Mouse (Mus musculus): Measurements from ENCODE around the gene Cds1. TPM values are rescaled to one million over a fixed set of nuclear protein-coding genes. Genes with fewer than 3 reads are reported as not detected.

Gene Cds1
- polyA plus RNA-seq, 1 experiment from 2014 or later = 2.2 TPM

DNA sequence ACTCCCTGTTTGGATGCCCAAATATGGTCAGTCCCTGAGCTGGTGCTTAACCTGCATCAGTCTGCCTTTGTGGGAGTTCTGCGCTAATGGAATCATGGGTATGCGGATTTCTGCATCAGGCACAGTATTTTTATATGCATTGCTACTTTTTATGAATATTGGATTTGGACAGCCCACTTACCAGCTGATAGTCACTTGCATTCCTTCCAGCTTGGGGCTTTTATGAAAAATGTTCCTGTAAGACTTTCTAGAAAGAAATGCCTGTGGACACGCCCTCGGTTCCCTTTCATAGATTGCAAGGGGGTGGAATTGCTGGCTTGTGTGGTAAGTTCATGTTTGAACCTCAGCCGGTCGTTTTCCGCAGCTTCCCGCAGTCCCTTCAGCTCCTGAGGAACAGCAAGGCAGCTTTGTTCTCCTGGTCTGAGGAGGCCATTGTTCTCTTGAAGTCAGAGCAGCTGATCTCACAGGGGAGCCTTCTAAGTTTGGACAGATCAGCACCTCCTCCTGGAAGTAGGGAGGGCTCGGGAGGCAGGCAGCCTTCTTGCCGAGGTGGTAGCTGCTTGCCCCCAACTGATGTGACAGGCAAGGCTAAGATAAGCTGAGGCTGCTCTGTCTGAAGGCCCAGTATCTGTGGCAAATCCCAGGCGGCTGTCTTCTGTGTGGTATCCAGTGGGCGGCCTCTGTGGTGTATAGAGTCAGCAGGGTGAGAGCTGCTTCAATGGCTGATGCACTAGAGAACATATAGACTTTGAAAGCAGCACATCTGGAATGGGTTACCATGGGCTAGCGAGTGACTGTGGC is 60.4 kb downstream of the Cds1 start:
- Histone ChIP-seq H3K4me2 (no peak overlapping the region), H3K9me3 (ENCODE audit: low read depth, low read length) (no peaks in the 10 kb centered on the region), H3K4me3 (ENCODE audit: low read depth, low read length) (no peak overlapping the region), H3K36me3 (ENCODE audit: insufficient read depth) (no peaks in the 10 kb centered on the region), H3K27ac (ENCODE audit: low read depth) (no peak overlapping the region), H3K27me3 (ENCODE audit: insufficient read depth, low read length) (no peaks in the 10 kb centered on the region), H3K4me1 (ENCODE audit: insufficient read depth) (no peaks in the 10 kb centered on the region), H3K9ac (no peak overlapping the region)
- no peak for TF ChIP-seq CTCF (IDR thresholded peaks at IDR 0.05; ENCODE audit: low read depth)
- DNase-seq (peak; percentile 35), ATAC-seq (ENCODE audit: insufficient read depth) (no peak)
- 28% methylated on average over 13 of the region's 13 CpGs for WGBS

DNA sequence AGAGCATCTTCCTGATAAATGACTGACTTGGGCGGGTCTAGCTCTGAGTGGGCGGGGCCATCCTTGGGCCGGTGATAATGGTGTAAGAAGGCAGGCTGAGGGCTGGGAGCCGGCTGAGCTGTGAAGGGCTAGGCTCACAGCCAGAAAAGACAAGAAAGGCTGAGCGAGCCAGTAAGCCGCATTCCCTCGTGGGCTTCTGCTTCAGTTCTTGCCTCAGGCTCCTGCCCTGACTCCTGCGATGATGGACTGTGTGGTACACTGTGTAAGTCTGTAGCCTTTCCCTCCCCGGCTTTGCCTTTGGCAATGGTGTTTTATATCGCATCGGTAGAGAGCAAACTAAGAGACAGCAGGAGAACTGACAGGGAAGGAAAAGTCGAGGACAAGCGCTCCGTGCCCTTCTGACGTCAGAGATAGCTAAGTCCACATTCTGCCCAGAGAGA is 61.6 kb downstream of the Cds1 start:
- Histone ChIP-seq H3K9ac (no peak overlapping the region), H3K9me3 (ENCODE audit: low read depth, low read length) (no peaks in the 10 kb centered on the region), H3K4me1 (ENCODE audit: insufficient read depth) (no peaks in the 10 kb centered on the region), H3K4me3 (ENCODE audit: low read depth, low read length) (no peak overlapping the region; the same call in 1 of the 2 replicates), H3K4me2 (peak overlapping the region; percentile 50), H3K27ac (ENCODE audit: low read depth) (no peak overlapping the region), H3K36me3 (ENCODE audit: insufficient read depth) (no peaks in the 10 kb centered on the region), H3K27me3 (ENCODE audit: insufficient read depth, low read length) (no peaks in the 10 kb centered on the region)
- WGBS = 4% methylated on average over 15 of the region's 15 CpGs
- DNase-seq = peak; percentile 85
- peak; percentile 77 for ATAC-seq (ENCODE audit: insufficient read depth)
- no peak for TF ChIP-seq CTCF (IDR thresholded peaks at IDR 0.05; ENCODE audit: low read depth)

DNA sequence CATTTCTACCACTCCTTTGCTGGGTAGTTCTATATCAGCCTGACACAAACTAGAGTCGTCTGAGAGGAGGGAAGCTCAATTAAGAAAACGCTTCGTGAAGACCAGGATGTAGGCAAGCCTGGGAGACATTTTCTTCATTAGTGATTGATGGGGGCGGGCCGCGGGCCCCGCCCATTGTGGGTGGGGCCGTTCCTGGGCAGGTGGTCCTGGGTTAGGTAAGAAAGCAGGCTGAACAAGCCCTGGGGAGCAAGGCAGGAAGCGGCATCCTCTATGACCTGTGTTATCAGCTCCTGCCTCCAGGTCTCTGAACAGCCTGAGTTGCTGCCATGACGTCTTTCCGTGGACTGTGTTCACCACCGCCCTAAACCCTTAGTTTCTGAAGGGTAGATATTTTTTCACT is 62.5 kb downstream of the Cds1 start:
- Histone ChIP-seq H3K27ac (ENCODE audit: low read depth) (no peak overlapping the region), H3K9me3 (ENCODE audit: low read depth, low read length) (no peaks in the 10 kb centered on the region), H3K27me3 (ENCODE audit: insufficient read depth, low read length) (no peaks in the 10 kb centered on the region), H3K36me3 (ENCODE audit: insufficient read depth) (peaks cover 9% of the 10 kb centered on the region; the same call in 1 of the 2 replicates), H3K4me3 (ENCODE audit: low read depth, low read length) (no peak overlapping the region), H3K4me2 (no peak overlapping the region), H3K4me1 (ENCODE audit: insufficient read depth) (no peaks in the 10 kb centered on the region), H3K9ac (no peak overlapping the region)
- DNase-seq (no peak), ATAC-seq (ENCODE audit: insufficient read depth) (no peak)
- WGBS = 37% methylated on average over 12 of the region's 12 CpGs
- TF ChIP-seq CTCF (IDR thresholded peaks at IDR 0.05; ENCODE audit: low read depth) = no peak

DNA sequence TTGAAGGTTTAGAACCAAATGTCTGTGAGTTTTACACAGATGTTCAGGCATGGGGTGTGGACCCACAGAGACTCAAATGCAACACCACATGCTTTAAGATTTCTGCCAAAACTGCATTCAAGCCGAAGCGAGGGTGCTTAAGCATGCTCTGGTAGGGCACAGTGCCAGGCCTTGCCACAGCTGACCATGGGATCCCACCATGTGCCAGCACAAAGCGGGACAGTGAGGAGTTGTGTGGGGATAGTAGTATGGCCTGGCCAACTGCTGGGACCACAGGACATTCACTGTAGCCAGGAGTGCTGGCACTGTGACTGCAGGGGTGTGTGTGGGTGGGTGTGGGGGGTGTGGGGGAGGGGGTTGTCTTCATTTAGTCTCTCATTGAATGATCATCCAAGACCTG is 64.0 kb downstream of the Cds1 start:
- Histone ChIP-seq H3K4me2 (no peak overlapping the region), H3K9ac (no peak overlapping the region), H3K27ac (ENCODE audit: low read depth) (no peak overlapping the region), H3K9me3 (ENCODE audit: low read depth, low read length) (no peaks in the 10 kb centered on the region), H3K36me3 (ENCODE audit: insufficient read depth) (peaks cover 16% of the 10 kb centered on the region; the same call in 1 of the 2 replicates), H3K4me3 (ENCODE audit: low read depth, low read length) (no peak overlapping the region), H3K27me3 (ENCODE audit: insufficient read depth, low read length) (no peaks in the 10 kb centered on the region), H3K4me1 (ENCODE audit: insufficient read depth) (no peaks in the 10 kb centered on the region)
- DNase-seq (no peak), ATAC-seq (ENCODE audit: insufficient read depth) (no peak)
- 81% methylated on average over 3 of the region's 3 CpGs for WGBS
- TF ChIP-seq CTCF (IDR thresholded peaks at IDR 0.05; ENCODE audit: low read depth) = no peak

DNA sequence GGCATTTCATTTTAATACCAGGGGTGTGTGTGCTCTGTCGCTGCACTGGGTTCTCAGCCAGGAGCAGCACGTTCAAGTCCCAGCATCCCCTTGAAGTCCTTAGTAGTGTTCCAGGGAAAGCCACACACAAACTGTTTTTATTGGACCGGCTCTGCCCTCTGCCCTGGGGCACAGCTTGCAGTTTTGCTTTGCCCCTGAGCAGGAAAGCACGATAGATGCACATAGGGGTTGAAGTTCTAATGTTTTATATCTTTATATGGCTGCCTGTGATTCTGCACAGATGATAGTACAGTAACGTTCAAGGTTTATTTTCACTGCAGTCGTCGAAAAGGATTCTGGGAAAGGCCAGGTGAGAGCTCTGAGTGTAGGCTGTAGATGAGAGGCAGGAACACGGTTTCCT is 65.2 kb downstream of the Cds1 start:
- WGBS = 68% methylated on average over 8 of the region's 8 CpGs
- H3K9me3 ChIP-seq (ENCODE audit: low read depth, low read length) = no peaks in the 10 kb centered on the region
- no peak overlapping the region for H3K4me3 ChIP-seq (ENCODE audit: low read depth, low read length)
- no peaks in the 10 kb centered on the region for H3K27me3 ChIP-seq (ENCODE audit: insufficient read depth, low read length)
- ATAC-seq (ENCODE audit: insufficient read depth) (no peak), DNase-seq (no peak)
- H3K9ac ChIP-seq = no peak overlapping the region
- no peak overlapping the region for H3K4me2 ChIP-seq
- peaks cover 24% of the 10 kb centered on the region for H3K36me3 ChIP-seq (ENCODE audit: insufficient read depth)
- no peak for TF ChIP-seq CTCF (IDR thresholded peaks at IDR 0.05; ENCODE audit: low read depth)
- H3K27ac ChIP-seq (ENCODE audit: low read depth) = no peak overlapping the region
- no peaks in the 10 kb centered on the region for H3K4me1 ChIP-seq (ENCODE audit: insufficient read depth)

DNA sequence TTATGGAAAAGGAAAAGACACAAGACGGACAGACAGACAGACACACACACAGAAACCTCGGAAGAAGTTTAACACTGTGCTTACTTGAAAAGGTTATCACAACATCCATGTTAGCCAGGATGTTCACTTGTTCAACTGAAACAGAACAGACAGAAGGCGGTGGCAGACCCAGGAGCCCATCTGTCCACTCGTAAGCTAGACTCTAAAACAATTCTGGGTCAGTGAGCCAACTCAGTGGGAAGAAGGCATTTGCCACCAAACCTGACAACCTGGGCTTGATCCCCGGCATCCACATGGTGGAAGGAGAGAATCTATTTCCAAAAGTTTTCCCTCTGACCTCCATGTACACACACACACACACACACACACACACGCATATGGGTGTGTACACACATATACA is 67.1 kb downstream of the Cds1 start:
- H3K27me3 ChIP-seq (ENCODE audit: insufficient read depth, low read length) = no peaks in the 10 kb centered on the region
- H3K4me3 ChIP-seq (ENCODE audit: low read depth, low read length) = no peak overlapping the region
- no peak for TF ChIP-seq CTCF (IDR thresholded peaks at IDR 0.05; ENCODE audit: low read depth)
- H3K36me3 ChIP-seq (ENCODE audit: insufficient read depth) = peaks cover 42% of the 10 kb centered on the region
- no peak for ATAC-seq (ENCODE audit: insufficient read depth)
- no peak overlapping the region for H3K9ac ChIP-seq
- no peaks in the 10 kb centered on the region for H3K9me3 ChIP-seq (ENCODE audit: low read depth, low read length)
- 89% methylated on average over 6 of the region's 6 CpGs for WGBS
- no peak overlapping the region for H3K27ac ChIP-seq (ENCODE audit: low read depth)
- no peak overlapping the region for H3K4me2 ChIP-seq
- no peaks in the 10 kb centered on the region for H3K4me1 ChIP-seq (ENCODE audit: insufficient read depth)
- no peak for DNase-seq

DNA sequence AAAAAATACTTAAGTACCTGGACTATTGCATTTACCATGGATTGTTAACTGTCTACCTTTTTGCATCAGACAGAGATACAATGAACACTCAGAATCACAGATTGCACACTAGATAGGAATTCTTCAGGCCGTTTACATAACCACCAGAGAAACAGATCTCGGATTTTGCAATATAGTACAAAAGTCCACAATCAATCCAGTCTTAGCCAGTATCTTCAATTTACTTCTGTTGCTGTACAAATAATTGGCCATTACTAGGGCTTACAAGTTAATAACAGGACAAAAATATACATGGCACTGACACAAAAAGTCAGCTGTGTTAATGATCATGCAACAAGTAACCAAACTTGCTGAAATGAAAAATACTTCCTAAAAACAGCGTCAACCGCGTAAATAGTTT is 68.1 kb downstream of the Cds1 start:
- no peaks in the 10 kb centered on the region for H3K9me3 ChIP-seq (ENCODE audit: low read depth, low read length)
- DNase-seq (no peak), ATAC-seq (ENCODE audit: insufficient read depth) (no peak)

More for the DNA sequence above, 68.1 kb downstream of the Cds1 start:
- H3K27ac ChIP-seq (ENCODE audit: low read depth) = no peak overlapping the region
- no peak overlapping the region for H3K9ac ChIP-seq
- H3K4me2 ChIP-seq = no peak overlapping the region
- peaks cover 48% of the 10 kb centered on the region for H3K36me3 ChIP-seq (ENCODE audit: insufficient read depth)
- no peaks in the 10 kb centered on the region for H3K27me3 ChIP-seq (ENCODE audit: insufficient read depth, low read length)
- no peak for TF ChIP-seq CTCF (IDR thresholded peaks at IDR 0.05; ENCODE audit: low read depth)
- H3K4me3 ChIP-seq (ENCODE audit: low read depth, low read length) = no peak overlapping the region
- WGBS = 91% methylated on average over 5 of the region's 5 CpGs
- no peaks in the 10 kb centered on the region for H3K4me1 ChIP-seq (ENCODE audit: insufficient read depth)

Measured in lung, embryonic 14.5 days (tissue).